Mouse (Mus musculus) ES-Bruce4 (cell line): ENCODE measurements around the gene Atpif1. TPM values are rescaled to one million over a fixed set of nuclear protein-coding genes. Genes with fewer than 3 reads are reported as not detected.

ENCODE experiments used
- H3K27ac ChIP-seq: 2 replicates; pipeline ENCODE4 v1.5.1; 2012; ENCODE audit warnings: low read length, inconsistent platforms; ENCODE audit not compliant: insufficient read depth
- H3K27me3 ChIP-seq: 2 replicates; pipeline ENCODE4 v1.6.1; 2012; ENCODE audit warnings: mild to moderate bottlenecking, low read length, inconsistent platforms; ENCODE audit not compliant: control insufficient read depth, poor library complexity, insufficient read depth, severe bottlenecking
- H3K36me3 ChIP-seq: 2 replicates; pipeline ENCODE4 v1.6.1; 2012; ENCODE audit warnings: inconsistent platforms, mild to moderate bottlenecking, low read length, moderate library complexity; ENCODE audit not compliant: control insufficient read depth, poor library complexity, insufficient read depth, severe bottlenecking
- H3K4me1 ChIP-seq: one replicate; pipeline ENCODE4 v1.8.1; 2011; ENCODE audit warnings: low read length; ENCODE audit not compliant: control insufficient read depth, insufficient read depth
- H3K4me3 ChIP-seq: 2 replicates; pipeline ENCODE4 v1.5.1; 2011; ENCODE audit warnings: low read depth, mild to moderate bottlenecking, low read length
- H3K9ac ChIP-seq: 2 replicates; pipeline ENCODE4 v1.6.1; 2012; ENCODE audit warnings: low read depth, mild to moderate bottlenecking, inconsistent platforms; ENCODE audit not compliant: poor library complexity, severe bottlenecking
- H3K9me3 ChIP-seq: replicated peaks from 2 replicates; pipeline ENCODE4 v1.6.1; 2012; ENCODE audit warnings: mild to moderate bottlenecking, low read length, inconsistent platforms; ENCODE audit not compliant: control insufficient read depth, poor library complexity, insufficient read depth, severe bottlenecking
- CTCF ChIP-seq: IDR thresholded peaks from one replicate; pipeline ENCODE4 v1.8.1; 2011; ENCODE audit warnings: low read depth, low read length
- EP300 ChIP-seq: IDR thresholded peaks from 2 replicates; pipeline ENCODE4 v1.6.1; 2011; ENCODE audit warnings: low read depth, low read length; ENCODE audit not compliant: insufficient read depth
- POLR2A ChIP-seq: IDR thresholded peaks from one replicate; pipeline ENCODE4 v1.8.1; 2011; ENCODE audit warnings: low read length; ENCODE audit not compliant: insufficient read depth
- polyA plus RNA-seq: library from polyadenylated mRNA; stranded (reverse); fragments of >200 nt; gene quantifications from 2 replicates; pipeline ENCODE4 v1.2.4, GENCODE M21; 2011; ENCODE audit warnings: low read depth; ENCODE audit not compliant: missing spikeins, insufficient read depth, insufficient read length

Atpif1 gene
- polyA plus RNA-seq, 1 experiment = 461 TPM

DNA sequence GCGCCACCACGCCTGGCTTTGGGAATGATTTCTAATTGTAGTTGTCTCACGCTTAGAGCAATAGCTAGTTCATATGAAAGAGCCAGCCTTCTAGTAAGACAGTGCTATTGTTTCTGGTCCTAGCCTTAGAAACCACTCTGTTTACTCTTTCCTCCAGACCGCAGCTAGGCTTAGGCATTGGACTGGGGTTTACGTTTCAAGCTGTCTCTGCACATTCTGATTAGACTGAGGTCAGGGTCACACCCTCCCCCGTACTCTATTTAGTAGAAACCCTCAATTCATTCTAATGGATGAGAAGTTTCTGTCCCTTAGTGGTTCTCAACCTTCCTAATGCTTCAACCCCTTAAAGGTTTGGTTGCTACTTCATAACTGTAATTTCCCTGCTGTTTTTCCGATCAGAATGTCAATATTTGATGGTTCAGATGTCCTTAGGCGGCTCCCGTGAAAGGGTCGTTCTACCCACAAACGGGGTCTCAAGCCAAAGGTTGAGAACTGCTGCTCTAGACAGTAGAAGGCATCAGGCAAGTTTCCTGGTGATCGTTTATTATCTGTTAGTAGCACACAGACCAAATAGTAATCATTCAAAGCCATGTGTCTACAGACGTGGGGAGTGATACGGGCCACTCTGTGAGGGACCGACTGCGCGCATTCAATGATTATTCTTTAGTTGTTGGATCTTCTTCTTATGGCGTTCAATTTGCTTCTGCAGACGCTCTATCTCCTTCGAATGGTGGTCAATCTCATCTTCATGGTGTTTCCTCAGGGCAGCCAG lies 3.2 kb downstream of the Atpif1 start:
- H3K9ac ChIP-seq = no peak overlapping the region
- H3K27me3 ChIP-seq = no peaks in the 10 kb centered on the region
- H3K36me3 ChIP-seq = peaks cover 10% of the 10 kb centered on the region; the same call in 1 of the 2 replicates
- no peaks in the 10 kb centered on the region for H3K9me3 ChIP-seq
- peak overlapping the region; percentile 81 for H3K27ac ChIP-seq
- no peak overlapping the region for H3K4me3 ChIP-seq
- TF ChIP-seq EP300 (no peak), POLR2A (no peak), CTCF (no peak)
- H3K4me1 ChIP-seq = no peaks in the 10 kb centered on the region

DNA sequence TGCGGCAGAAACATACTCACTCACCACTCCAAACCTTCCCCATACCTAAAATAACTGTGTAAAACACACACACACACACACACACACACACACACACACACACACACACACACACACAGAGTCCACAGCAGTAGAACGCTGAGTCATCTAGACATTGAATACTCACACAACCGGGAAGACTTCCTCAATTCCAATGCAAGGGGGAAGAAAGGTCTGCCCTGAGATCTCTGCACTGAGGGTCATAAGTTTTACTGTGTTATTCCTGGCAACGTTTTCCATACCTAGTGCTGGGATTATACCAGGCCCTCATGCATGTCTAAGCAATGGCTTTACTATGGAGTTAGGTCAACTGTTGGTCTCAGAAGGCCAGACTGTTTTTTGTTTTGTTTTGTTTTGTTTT lies 4.1 kb downstream of the Atpif1 start:
- H3K4me1 ChIP-seq = no peaks in the 10 kb centered on the region
- H3K27me3 ChIP-seq = no peaks in the 10 kb centered on the region
- no peak overlapping the region for H3K9ac ChIP-seq
- H3K36me3 ChIP-seq = peaks cover 10% of the 10 kb centered on the region; the same call in 1 of the 2 replicates
- H3K27ac ChIP-seq = peak overlapping the region; percentile 81
- TF ChIP-seq EP300 = no peak
- TF ChIP-seq CTCF = no peak
- TF ChIP-seq POLR2A = no peak
- no peaks in the 10 kb centered on the region for H3K9me3 ChIP-seq
- H3K4me3 ChIP-seq = no peak overlapping the region

DNA sequence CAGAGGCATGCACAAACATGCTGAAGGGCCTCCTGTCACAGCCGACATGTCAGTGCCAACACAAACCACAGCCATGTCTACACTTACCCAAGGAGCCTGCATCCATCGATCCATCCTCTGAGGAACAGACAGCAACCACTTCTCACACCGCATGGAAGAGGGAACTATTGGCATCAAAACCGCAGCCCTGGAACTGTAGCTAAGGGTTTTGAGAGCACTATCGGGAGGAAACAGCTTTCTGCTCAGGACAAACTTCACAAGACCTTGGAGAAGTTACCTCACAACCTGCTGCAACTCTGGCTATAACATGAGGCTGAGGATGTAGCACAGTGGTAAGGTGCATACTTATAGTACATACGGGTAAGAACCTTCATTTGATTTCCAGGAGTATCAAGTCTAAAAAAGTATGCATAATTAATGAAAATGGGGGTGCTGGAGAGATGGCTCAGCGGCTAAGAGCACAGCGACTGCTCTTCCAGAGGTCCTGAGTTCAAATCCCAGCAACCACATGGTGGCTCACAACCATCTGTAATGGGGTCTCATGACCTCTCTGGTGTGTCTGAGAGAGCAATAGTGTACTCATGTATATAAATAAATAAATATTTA lies 5.4 kb downstream of the Atpif1 start:
- no peak overlapping the region for H3K27ac ChIP-seq
- H3K27me3 ChIP-seq = no peaks in the 10 kb centered on the region
- no peaks in the 10 kb centered on the region for H3K4me1 ChIP-seq
- TF ChIP-seq EP300 (no peak), POLR2A (no peak), CTCF (no peak)
- H3K36me3 ChIP-seq = peaks cover 10% of the 10 kb centered on the region; the same call in 1 of the 2 replicates
- H3K4me3 ChIP-seq = no peak overlapping the region
- no peaks in the 10 kb centered on the region for H3K9me3 ChIP-seq
- no peak overlapping the region for H3K9ac ChIP-seq

DNA sequence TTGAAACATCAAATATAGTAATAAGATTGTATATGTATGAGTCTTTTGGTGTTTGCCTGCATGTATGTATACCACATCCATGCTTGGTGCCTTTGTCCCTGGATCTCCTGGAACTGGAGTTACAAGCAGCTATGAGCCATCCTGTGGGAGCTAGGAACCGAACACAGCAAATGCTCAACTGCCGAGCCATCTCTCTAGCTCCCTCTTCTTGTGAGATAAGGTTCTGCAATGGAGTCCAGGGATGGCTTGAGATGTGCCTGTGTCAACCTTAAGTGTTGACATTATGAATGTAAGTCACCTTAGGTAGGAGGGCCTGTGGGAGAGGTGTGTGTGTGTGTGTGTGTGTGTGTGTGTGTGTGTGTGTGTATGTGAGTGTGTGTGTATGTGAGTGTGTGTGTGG lies 6.8 kb downstream of the Atpif1 start:
- H3K9me3 ChIP-seq = no peaks in the 10 kb centered on the region
- H3K27ac ChIP-seq = 0 out of 2 replicates have a peak overlapping the region, but pooled peaks have one; percentile 79
- H3K4me1 ChIP-seq = no peaks in the 10 kb centered on the region
- peaks cover 10% of the 10 kb centered on the region; the same call in 1 of the 2 replicates for H3K36me3 ChIP-seq
- H3K27me3 ChIP-seq = no peaks in the 10 kb centered on the region
- no peak overlapping the region for H3K9ac ChIP-seq
- H3K4me3 ChIP-seq = no peak overlapping the region
- no peak for TF ChIP-seq EP300
- TF ChIP-seq CTCF = peak; percentile 49

DNA sequence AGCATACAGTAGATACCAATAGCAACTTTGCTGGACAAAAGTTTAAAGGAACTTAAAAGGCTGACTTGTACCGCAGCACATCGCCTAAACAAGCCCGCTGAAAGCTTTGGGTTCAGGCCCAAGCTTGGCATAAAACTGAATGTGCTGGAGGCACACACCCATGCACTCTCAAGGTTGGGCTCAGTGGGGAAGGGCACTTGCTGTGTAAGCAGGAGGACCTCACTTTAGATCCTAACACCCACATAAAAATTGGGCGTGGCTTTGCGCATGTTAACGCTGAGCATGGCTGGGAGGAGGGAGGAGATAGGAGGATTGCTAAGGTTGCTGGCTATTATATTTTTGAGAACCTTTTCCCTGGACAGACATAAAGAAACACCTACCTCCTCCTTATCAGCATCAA lies 8.7 kb downstream of the Atpif1 start:
- H3K27me3 ChIP-seq = no peaks in the 10 kb centered on the region
- TF ChIP-seq EP300 = no peak
- TF ChIP-seq POLR2A = no peak
- no peak for TF ChIP-seq CTCF
- H3K36me3 ChIP-seq = no peaks in the 10 kb centered on the region
- peak overlapping the region; percentile 99 for H3K27ac ChIP-seq
- H3K4me1 ChIP-seq = no peaks in the 10 kb centered on the region
- peak overlapping the region; percentile 23 for H3K9ac ChIP-seq
- H3K9me3 ChIP-seq = no peaks in the 10 kb centered on the region
- peak overlapping the region; percentile 35 for H3K4me3 ChIP-seq

DNA sequence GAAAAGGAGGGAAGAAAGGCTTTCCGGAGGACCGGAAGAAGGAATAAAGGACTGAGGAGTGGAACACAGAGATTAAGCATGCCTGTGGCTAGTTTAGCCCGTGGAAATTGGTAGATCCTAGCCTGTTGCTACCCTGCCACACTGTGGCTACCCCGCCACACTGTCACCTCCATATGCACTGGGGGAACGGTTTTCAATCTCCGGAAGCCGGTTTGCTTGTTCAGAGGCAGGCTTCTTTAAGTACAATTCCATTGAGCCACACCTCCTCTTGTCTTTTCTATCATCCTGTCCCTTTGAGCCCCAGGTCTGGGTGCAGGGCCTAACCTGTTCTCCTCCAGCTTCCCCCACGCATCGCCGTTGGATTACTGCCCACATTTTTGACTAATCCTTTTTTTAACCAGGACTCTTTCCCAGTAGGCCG lies 9.1 kb downstream of the Atpif1 start:
- Histone ChIP-seq H3K36me3 (no peaks in the 10 kb centered on the region), H3K9ac (peak overlapping the region; percentile 23), H3K27ac (peak overlapping the region; percentile 99), H3K4me1 (no peaks in the 10 kb centered on the region), H3K4me3 (peak overlapping the region; percentile 35; the same call in 1 of the 2 replicates), H3K9me3 (no peaks in the 10 kb centered on the region), H3K27me3 (no peaks in the 10 kb centered on the region)
- TF ChIP-seq POLR2A (peak; percentile 13), EP300 (0 out of 2 replicates have a peak, but pooled peaks have one; percentile 32), CTCF (no peak)
